Mouse (Mus musculus) large intestine, adult 2 months (tissue): ENCODE results near the gene Sacm1l. TPM values are rescaled to one million over a fixed set of nuclear protein-coding genes. Genes with fewer than 3 reads are reported as not detected.

ENCODE experiments used
- polyA plus RNA-seq: library from polyadenylated mRNA; depleted of rRNA; stranded (reverse); fragments of >200 nt; gene quantifications from 2 replicates; pipeline ENCODE4 v1.2.3, GENCODE M21; 2012; rRNA removed

The Sacm1l gene
- polyA plus RNA-seq, 1 experiment: 10.5 TPM

Other genes with a start within 250 kb of the Sacm1l start
- 283 and 319 TPM in 2 replicates for gene Lars2, start 162.8 kb upstream of the Sacm1l start, polyA plus RNA-seq
- 57.6 and 90.0 TPM in 2 replicates for gene Limd1, start 51.1 kb upstream of the Sacm1l start, polyA plus RNA-seq
- 1.2 and 1.7 TPM in 2 replicates for gene Slc6a20b, start 102.8 kb downstream of the Sacm1l start, polyA plus RNA-seq
- 4.7 and 10.7 TPM in 2 replicates for gene Ccr9, start 148.7 kb downstream of the Sacm1l start, polyA plus RNA-seq
- 90.4 and 150 TPM in 2 replicates for gene Slc6a20a, start 149.1 kb downstream of the Sacm1l start, polyA plus RNA-seq
- gene Lztfl1, start 187.9 kb downstream of the Sacm1l start, polyA plus RNA-seq: 1.3 and 3.8 TPM in 2 replicates